Mouse (Mus musculus) lung, postnatal 10 days (tissue): ENCODE measurements around the gene Acp2.

Experiments used
- DNase-seq: peaks from one replicate; pipeline ENCODE4 v3.0.0; 2021

Gene Acp2

GRCm38 (mm10) chr2:91202222-91202971 lies at the start of gene Acp2, which contains the start of gene Nr1h3:
Acp2 (plus strand) TSS chr2:91202885.
Nr1h3 (minus strand) TSS chr2:91202834.
- peak; percentile 96 for DNase-seq

- no peak for DNase-seq
These were observed 49.8 kb upstream of the Acp2 start for GRCm38 (mm10) chr2:91152885-91153377.

- no peak for DNase-seq
These were observed 48.6 kb upstream of the Acp2 start for GRCm38 (mm10) chr2:91154091-91154490.

DNA sequence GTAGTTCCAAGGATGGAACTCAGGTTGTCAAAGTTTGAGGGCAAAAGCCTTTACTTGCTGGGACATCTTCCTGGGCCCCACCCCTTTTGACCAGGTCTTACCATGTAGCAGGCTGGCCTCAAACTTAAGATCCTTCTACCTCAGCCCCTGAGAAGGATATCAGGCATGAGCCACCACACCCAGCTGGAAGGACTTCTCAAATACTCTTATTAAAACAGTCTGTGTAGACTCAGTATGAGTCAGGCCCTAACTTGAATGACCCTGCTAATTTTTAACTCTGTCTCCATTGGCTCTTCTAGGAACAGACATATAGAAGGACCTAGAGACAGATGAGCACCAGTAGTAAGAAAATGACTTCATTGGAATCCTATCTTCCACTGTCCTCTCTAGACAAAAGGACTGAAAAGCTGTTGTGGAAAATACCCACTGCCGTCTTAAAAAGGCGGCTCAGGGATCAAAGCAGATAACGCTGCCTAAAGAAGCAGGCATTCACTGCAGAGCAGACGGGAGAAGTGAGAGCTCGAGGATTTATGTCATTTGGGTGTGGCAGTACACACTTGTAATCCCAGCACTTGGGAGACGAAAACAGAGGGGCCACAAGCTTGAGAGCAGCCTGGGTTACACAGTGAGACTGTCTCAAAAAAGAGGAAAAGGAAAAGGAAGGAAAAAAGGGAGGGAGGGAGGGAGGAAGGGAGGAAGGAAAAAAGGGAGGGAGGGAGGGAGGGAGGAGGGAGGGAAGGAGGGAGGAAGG lies 45.5 kb upstream of the Acp2 start:
- DNase-seq, result no peak

GRCm38 (mm10) chr2:91160591-91160990 lies 42.1 kb upstream of the Acp2 start:
- DNase-seq, result peak; percentile 27

DNA sequence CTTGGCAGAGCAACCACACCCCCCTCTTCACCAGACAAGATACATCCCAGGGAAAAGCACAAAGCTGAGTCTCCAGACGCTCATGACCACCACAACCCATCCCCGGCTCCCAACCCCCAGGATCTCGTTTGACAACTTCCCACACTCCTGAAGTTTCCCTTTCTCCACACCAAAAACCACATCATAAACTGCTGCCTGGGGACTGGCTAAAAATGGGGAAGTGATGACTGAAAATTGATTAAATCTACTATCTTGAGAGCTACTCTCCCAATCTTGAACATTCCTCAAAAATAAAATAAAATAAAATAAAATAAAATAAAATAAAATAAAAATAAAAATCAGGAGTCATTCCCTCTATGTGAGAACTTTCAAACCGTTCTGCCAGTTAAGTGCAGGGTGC lies 39.7 kb upstream of the Acp2 start:
- DNase-seq, result no peak

GRCm38 (mm10) chr2:91163532-91163931 lies 39.2 kb upstream of the Acp2 start:
- DNase-seq, result no peak

DNA sequence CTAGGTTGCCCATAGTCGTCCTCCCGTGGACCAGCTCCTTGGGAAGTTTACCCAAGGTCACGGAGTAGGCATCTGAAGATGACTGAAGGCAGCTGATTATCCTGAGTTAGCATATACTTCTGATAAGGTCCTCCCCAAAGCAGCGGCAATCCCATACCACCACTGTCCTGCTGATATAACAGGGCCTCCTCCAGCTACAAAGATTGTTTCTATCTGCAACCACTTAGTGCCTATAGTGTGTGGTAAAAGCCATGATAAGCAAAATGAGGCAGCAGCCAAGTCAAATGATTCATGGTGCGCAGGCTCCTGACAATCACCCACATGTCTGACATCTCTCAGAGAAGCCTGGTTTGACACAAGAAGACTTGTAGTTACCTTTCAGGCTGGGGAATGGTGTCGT lies 37.7 kb upstream of the Acp2 start:
- no peak for DNase-seq

- no peak for DNase-seq
These were observed 35.1 kb upstream of the Acp2 start for GRCm38 (mm10) chr2:91167629-91168028.

DNA sequence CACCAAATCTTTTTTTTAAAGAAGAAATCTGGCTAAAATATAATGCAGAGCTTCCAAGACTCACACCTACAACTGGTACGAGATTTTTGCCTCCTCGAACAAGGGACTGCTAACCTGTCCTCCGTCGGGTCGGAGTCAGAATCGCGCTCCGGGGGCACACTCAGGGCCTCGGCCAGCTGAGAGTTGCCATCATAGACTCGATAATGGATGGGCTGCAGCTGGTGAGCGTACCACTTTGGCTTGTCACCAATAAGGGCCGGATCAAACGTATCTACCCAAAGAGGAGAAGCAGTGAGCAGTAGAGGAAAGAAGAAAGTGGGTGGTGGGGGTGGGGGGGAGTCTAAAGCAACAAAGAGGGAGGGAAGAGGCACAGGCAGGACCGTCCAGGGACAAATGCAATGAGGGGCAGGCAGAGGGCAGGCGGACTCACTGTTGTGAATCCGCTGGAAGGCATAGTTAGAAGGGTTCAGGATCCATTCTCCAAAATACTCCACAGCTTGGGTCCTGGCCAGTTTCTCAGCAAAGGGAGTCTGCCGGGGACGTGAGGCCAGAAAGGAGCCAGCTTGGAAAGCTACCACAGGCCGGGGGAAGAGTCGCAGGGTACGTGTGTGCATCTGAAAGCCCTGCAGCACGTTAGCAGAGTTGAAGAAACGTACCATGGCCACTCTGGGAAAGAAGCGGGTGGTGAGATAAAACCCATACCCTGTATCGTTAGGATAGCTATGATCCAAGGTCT lies 32.9 kb upstream of the Acp2 start:
- peak; percentile 43 for DNase-seq

DNA sequence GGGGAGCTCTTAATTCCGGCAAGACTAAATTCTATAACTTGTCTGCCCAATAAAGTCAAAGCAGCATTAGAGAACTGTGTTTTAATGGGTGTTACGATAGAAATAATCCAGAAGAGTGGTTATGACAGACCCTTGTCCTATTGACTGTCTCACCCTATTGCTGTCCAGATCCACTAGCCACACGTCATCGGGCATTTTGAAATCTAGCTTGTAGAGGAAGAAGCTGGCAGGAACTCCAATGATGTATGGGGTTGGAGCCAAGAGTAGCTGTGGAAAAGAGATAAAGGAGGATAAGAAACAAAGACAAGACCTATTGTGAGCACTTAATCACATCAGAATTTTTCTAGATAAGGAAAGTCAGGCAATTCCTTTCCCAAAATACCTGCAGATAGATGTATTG lies 27.2 kb upstream of the Acp2 start:
- no peak for DNase-seq

GRCm38 (mm10) chr2:91176234-91176633 lies 26.5 kb upstream of the Acp2 start:
- DNase-seq, result no peak

DNA sequence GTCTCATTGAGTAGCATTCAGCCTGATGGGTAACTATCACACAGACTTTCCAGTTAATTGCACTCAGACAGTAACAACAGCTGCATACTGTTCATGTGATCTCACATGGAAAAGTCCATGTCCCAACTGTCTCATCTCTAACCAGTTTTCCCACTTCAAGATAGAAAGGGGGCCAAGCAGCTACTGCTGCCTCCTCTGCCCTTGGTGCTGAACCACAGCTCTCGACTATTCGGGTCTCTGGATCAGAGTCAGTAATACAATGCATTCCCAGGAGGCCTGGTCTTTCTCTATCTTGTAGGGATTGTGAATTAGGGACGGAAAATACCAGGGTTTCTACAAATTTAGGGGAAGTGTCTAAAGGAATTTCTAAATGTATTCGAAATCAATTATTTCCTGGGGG lies 22.9 kb upstream of the Acp2 start:
- DNase-seq, result no peak

- DNase-seq, result no peak
These were observed 22.0 kb upstream of the Acp2 start for GRCm38 (mm10) chr2:91180706-91181105.

DNA sequence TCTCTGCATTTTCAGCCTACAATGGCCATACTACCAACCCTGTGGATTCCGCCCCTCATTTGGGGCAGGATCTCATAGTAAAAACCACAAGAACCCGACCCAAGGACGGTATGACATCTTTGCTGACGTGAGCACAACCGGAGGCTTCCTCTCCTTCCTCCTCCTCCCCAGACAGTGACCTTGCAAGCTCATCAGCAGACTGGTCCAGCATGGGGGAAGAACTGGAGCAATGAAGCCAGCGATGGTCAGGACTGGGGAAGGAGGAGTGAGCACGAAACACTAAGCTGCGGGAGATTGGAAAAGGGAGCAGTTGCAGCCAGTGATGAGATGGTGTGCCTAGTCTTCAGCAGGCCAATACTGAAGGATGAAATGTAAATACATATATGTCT lies 20.7 kb upstream of the Acp2 start:
- DNase-seq, result no peak

GRCm38 (mm10) chr2:91182405-91183147 lies 20.1 kb upstream of the Acp2 start:
- DNase-seq, result peak; percentile 78

DNA sequence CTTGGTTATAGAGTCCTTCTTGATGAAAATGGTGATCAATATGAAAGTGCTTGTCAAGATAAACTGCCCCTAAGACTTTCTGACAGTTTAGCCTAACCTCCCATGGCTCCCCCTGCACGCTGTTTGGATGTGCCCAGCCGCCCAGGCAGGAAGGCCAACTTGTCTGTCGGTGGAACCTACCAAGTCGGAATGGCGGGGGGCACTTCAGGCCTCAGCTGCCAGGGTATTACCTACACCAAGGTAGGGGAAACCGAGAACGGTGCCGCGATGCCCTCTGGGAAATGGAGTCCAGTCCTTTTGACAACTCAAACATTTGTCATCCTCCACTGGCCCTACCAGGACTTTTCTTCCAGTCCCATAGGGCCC lies 19.6 kb upstream of the Acp2 start:
- peak; percentile 97 for DNase-seq

GRCm38 (mm10) chr2:91183711-91184405 lies 18.8 kb upstream of the Acp2 start, which contains the start of gene Madd:
Madd (minus strand) TSS chr2:91183837.
- peak; percentile 73 for DNase-seq

GRCm38 (mm10) chr2:91186208-91186607 lies 16.5 kb upstream of the Acp2 start:
- DNase-seq, result no peak

- no peak for DNase-seq
These were observed 15.3 kb upstream of the Acp2 start for GRCm38 (mm10) chr2:91187431-91187830.

DNA sequence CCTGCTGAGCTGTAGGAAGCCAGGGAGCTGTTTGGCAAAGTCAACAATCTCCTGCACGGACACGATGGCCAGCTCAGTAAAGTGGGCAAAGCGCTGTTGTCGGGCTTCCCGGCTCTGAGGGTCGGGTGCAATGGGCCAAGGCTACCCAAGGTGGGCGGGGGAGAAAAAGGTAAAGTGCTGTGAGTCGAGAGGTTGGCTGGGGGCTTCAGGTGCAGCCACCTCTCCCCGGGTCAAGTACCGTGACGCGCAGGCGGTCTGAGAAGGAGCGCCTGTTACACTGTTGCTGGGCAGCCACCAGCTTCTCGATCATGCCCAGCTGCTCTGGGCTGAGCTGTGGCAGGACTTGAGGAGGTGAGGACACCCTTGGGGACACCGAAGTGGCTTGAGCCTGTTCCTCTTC lies 12.2 kb upstream of the Acp2 start:
- no peak for DNase-seq
